Mouse (Mus musculus): ENCODE measurements at regions not wholly inside any gene's neighbourhood (a gene's known extent, or its start where the extent isn't known, plus 50 kb on each side); places are given as distances from the start of the nearest gene placed in this dataset.

GRCm38 (mm10) chr1:90501373-90501772 is 101.4 kb upstream of the Cops8 start:
- no peak for TF ChIP-seq CTCF (IDR thresholded peaks at IDR 0.05)
- DNase-seq = no peak
- intact Hi-C loops (cut with DNase I) = no loop called here
- H3K27ac ChIP-seq = peak overlapping the region; percentile 92
- H3K4me3 ChIP-seq = no peak overlapping the region

- DNase-seq = no peak
- H3K27ac ChIP-seq = peak overlapping the region; percentile 68
- TF ChIP-seq CTCF (IDR thresholded peaks at IDR 0.05) = no peak
- no peak overlapping the region for H3K4me3 ChIP-seq
- intact Hi-C loops (cut with DNase I) = no loop called here
Observed at GRCm38 (mm10) chr1:90502371-90502770, 100.4 kb upstream of the Cops8 start.

- peak; percentile 67 for DNase-seq
- H3K4me3 ChIP-seq = no peak overlapping the region
- intact Hi-C loops (cut with DNase I) = no loop called here
- peak overlapping the region; percentile 78 for H3K27ac ChIP-seq
- TF ChIP-seq CTCF (IDR thresholded peaks at IDR 0.05) = no peak
Observed at GRCm38 (mm10) chr1:90502771-90503540, 99.8 kb upstream of the Cops8 start.

- DNase-seq = no peak
- no peak for TF ChIP-seq CTCF (IDR thresholded peaks at IDR 0.05)
- intact Hi-C loops (cut with DNase I) = no loop called here
- H3K4me3 ChIP-seq = no peak overlapping the region
- peak overlapping the region; percentile 78 for H3K27ac ChIP-seq
Observed at GRCm38 (mm10) chr1:90504583-90505080, 98.1 kb upstream of the Cops8 start.

GRCm38 (mm10) chr1:90505599-90505998 is 97.2 kb upstream of the Cops8 start:
- no peak for TF ChIP-seq CTCF (IDR thresholded peaks at IDR 0.05)
- H3K27ac ChIP-seq = peak overlapping the region; percentile 78; the same call in 1 of the 2 replicates
- intact Hi-C loops (cut with DNase I) = no loop called here
- no peak overlapping the region for H3K4me3 ChIP-seq
- no peak for DNase-seq

- intact Hi-C loops (cut with DNase I) = no loop called here
- DNase-seq = peak; percentile 67
- H3K27ac ChIP-seq = peak overlapping the region; percentile 78
- no peak overlapping the region for H3K4me3 ChIP-seq
- no peak for TF ChIP-seq CTCF (IDR thresholded peaks at IDR 0.05)
Observed at GRCm38 (mm10) chr1:90506582-90506981, 96.2 kb upstream of the Cops8 start.

GRCm38 (mm10) chr1:90509371-90509770 is 93.4 kb upstream of the Cops8 start:
- DNase-seq = no peak

GRCm38 (mm10) chr1:90513442-90514070 is 89.2 kb upstream of the Cops8 start:
- peak; percentile 63 for DNase-seq
- no peak for TF ChIP-seq CTCF (IDR thresholded peaks at IDR 0.05)
- Histone ChIP-seq H3K4me3 (no peak overlapping the region), H3K27ac (peak overlapping the region; percentile 76)
- intact Hi-C loops (cut with DNase I) = no loop called here

More at GRCm38 (mm10) chr1:90509371-90509770, 93.4 kb upstream of the Cops8 start:
- intact Hi-C loops (cut with DNase I) = no loop called here
- TF ChIP-seq CTCF (IDR thresholded peaks at IDR 0.05) = no peak
- Histone ChIP-seq H3K27ac (peak overlapping the region; percentile 71), H3K4me3 (no peak overlapping the region)

GRCm38 (mm10) chr1:90514176-90514575 is 88.6 kb upstream of the Cops8 start:
- H3K4me3 ChIP-seq = no peak overlapping the region
- DNase-seq = no peak
- intact Hi-C loops (cut with DNase I) = no loop called here
- TF ChIP-seq CTCF (IDR thresholded peaks at IDR 0.05) = no peak
- H3K27ac ChIP-seq = peak overlapping the region; percentile 76

GRCm38 (mm10) chr1:90518584-90519265 is 84.1 kb upstream of the Cops8 start:
- intact Hi-C loops (cut with DNase I) = no loop called here
- no peak for TF ChIP-seq CTCF (IDR thresholded peaks at IDR 0.05)
- H3K4me3 ChIP-seq = no peak overlapping the region
- peak overlapping the region; percentile 51 for H3K27ac ChIP-seq
- no peak for DNase-seq

GRCm38 (mm10) chr1:90519284-90520275 is 83.2 kb upstream of the Cops8 start:
- TF ChIP-seq CTCF (IDR thresholded peaks at IDR 0.05) = no peak
- no peak for DNase-seq
- no peak overlapping the region for H3K4me3 ChIP-seq
- H3K27ac ChIP-seq = peak overlapping the region; percentile 58
- intact Hi-C loops (cut with DNase I) = no loop called here

GRCm38 (mm10) chr1:90522294-90522693 is 80.5 kb upstream of the Cops8 start:
- no peak for TF ChIP-seq CTCF (IDR thresholded peaks at IDR 0.05)
- Histone ChIP-seq H3K4me3 (no peak overlapping the region), H3K27ac (peak overlapping the region; percentile 80)
- peak; percentile 72 for DNase-seq
- intact Hi-C loops (cut with DNase I) = no loop called here
